Mouse (Mus musculus) telencephalon, adult 2 months (tissue): Measurements from ENCODE around the gene Retnlb.
A peak's percentile ranks its signal among the peaks of the same experiment; 100 is the strongest.
"Not testable (repeated sequence)": the region's sequence is repeated elsewhere in the genome, so short reads cannot be mapped to it uniquely, and the experiment has no call there.

Experiments used
- DNase-seq: peaks from one replicate; pipeline ENCODE4 v3.0.0-alpha.2; 2011; ENCODE audit warnings: low read depth, low spot score

The Retnlb gene

GRCm38 (mm10) chr16:48816695-48817094, at the start of gene Retnlb:
Gene Retnlb, plus strand, starts transcription at chr16:48816856.
- no peak for DNase-seq

DNA sequence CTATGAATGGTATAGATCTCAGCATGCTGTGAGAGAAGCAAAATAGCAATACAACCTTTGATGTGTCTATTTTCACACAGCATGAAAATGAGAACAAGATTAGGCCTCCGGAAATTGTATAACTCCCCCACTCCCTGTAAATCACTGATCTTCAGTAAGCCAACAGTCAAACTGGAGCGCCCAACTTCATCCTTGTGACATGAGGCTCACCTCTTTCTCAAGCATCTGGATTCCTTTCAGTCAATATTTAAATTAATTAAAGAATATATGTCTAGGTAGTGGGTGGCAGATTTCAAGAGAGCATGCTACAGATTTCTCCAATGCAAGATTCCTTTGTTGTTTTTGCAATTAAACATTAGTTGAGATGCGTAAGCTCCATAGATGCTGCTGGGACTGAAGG, 47.5 kb upstream of the Retnlb start:
- DNase-seq, result no peak

DNA sequence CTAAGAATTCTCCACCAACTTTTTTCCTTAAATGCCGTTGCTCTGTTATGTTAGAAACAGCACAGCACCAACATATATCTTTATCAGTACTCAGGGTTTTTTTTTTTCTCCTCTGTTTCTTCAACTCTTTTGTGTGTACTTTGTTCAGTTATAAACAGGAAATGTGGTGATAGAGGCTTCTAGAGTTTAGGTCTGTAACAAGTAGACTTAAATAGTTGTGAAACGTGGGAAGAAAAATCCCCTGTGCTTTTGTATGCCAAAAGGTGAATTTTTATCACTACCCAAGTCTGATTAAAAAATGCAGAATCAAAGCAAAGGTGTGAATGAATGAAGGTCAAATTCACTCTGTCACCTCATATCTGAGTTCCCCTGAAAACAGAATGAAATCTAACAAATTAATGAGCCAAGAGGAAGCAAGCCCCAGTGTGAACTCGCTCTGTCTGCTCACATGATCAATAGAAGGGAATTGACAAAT, 44.6 kb upstream of the Retnlb start, which contains the start of gene Trat1:
Gene Trat1, minus strand, starts transcription at position 51 of the 475 bp plus-strand sequence.
- DNase-seq, result no peak

- DNase-seq, result no peak
These were observed 39.4 kb upstream of the Retnlb start for GRCm38 (mm10) chr16:48777254-48777653.

GRCm38 (mm10) chr16:48786258-48786657, 30.4 kb upstream of the Retnlb start:
- DNase-seq, result no peak

DNA sequence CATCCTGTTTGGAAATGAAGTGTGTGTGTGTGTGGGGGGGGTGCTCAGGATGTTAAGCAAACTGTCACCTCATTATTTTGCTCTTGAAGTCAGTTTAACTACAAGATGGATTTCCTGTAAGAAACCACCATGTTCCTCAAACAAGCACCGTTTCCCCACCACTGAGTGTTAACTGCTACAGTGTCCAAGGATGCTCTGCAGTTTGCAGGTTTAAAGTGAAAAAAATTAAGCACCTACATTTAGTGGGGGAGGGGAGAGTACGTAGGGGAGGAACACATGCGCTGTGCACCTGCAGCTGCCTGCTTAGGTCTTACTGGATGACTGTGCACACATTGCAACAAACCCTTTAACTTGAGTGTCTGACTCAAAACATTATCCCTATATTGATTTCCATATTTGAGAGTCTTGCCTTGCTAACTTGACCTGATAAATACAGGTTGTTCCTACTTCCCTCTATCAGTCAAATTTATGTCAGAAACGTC, 27.9 kb upstream of the Retnlb start:
- no peak for DNase-seq

- no peak for DNase-seq
These were observed 18.4 kb upstream of the Retnlb start for GRCm38 (mm10) chr16:48798285-48798684.

DNA sequence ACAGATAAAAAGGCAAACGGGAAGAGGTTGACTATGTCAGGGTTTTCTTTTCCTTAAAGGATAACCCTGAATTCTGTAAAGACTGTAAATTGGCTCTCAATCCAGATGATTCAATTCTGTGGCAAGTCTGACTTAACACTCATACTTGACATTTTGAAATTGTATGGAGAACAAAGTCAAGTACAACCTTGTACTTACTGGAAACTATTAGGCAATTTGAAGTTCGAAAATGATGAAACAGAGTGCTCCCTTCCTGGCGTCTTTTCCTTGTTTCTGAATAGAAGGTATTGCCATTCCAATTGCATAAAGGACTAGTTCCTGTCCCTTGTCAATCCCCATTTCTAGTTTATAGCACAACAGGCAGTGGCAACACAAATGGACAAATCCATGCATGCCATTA, 17.2 kb upstream of the Retnlb start:
- no peak for DNase-seq

- DNase-seq, result no peak
These were observed 15.8 kb upstream of the Retnlb start for GRCm38 (mm10) chr16:48800906-48801305.

DNA sequence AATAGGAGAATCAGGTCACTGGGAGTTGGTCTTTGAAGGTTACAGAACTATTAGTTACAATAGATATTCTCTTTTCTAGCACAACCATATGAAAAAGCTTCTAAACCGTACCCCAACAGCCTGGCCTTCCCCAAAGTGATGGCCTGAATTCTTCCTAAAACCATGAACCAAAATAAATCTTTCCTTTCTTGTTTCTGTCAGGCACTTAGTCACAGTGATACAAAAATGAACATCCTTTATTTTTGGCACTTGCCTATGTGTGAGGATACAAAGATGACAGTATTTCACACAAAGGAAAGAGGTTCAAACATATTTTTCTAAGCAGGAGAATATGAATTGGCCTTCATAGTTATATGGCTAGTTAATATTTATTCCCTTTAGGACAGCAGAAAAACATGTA, 11.2 kb upstream of the Retnlb start:
- peak; percentile 46 for DNase-seq

DNA sequence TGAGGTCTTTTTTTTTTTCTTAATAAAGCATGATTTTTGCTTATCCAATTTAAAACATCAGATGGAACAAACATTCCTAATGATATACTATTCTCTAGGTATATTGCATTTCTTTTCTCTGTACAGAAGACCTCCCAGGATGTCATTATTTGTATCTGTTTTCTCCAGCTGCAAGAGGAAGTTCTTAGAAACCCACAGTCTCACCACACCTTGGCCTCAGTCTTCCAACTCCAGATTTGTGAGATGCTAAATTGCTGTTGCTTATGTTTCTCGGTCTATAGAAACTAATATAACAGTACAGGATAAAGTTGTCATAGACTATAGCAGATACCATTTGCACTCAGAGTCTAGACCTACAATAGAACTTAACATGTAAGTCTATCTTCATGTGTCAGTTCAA, 10.1 kb upstream of the Retnlb start:
- no peak for DNase-seq

DNA sequence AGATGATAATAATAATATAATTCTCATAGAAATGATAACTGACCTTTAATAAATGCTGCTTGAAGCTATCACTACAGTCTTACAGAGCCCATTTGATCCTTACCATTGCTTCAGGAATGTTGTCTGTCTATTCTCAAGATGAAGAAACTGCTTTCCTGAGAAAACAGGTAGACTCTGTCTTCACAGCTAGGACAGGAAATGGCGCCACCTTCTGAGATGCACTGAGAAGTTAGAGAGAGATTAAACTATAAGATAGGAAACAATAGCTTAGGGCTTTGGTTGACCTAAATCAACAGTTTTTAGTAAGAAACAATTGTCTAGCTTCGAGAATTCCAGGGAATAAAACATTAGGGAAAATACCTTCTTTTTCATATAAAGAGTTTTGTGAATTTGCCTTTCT, 7.3 kb upstream of the Retnlb start:
- no peak for DNase-seq

- no peak for DNase-seq
These were observed 4.7 kb upstream of the Retnlb start for GRCm38 (mm10) chr16:48811881-48812436.

DNA sequence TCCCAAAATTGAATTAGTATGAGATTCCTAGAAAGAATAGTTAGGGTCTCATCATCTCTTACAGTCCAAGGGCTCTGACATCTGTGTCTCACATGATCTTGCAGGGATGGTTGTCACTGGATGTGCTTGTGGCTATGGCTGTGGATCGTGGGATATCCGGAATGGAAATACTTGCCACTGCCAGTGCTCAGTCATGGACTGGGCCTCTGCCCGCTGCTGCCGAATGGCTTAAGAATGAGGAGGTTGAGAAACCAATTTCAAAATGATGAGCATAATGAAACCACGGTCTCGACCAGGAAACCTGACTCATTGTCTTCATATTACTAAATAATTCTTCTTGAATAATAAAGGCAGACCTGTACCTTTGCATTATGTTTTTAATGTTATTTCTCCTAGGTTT, 1.9 kb downstream of the Retnlb start:
- no peak for DNase-seq

DNA sequence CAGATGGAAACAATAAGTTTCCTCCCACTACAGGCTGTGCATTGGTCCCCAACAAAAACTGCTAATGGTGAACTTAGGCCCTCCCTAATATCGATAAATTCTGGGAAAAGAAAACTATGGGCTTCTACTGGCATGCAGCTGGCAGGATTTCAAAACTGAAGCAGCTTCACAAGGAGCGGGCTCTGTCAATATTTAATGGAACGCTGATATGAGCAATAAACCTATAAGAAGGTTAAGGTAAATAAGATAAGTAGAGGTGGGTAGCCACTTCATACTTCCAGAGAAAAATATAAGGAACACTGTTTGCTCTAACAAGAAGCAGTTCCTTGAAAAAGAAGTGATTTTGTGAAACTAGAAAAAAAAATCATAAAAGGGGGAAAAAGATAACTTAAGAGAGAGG, 9.8 kb downstream of the Retnlb start:
- no peak for DNase-seq

DNA sequence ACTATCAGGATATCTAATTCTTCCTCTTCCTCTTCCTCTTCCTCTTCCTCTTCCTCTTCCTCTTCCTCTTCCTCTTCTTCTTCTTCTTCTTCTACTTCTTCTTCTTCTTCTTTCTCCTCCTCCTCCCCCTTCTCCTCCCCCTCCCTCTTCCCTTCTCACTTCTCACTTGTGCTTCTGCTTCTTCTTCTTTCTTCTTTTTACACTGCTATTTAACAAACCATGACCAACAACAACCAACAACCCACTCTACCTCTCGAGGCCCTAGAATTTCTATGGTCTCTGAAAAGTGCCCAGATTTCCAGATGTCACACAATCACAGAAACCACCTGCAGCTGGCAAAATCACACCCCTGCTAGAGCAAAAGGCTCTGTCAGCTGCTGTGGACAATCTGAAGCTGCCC, 11.0 kb downstream of the Retnlb start:
- no peak for DNase-seq

DNA sequence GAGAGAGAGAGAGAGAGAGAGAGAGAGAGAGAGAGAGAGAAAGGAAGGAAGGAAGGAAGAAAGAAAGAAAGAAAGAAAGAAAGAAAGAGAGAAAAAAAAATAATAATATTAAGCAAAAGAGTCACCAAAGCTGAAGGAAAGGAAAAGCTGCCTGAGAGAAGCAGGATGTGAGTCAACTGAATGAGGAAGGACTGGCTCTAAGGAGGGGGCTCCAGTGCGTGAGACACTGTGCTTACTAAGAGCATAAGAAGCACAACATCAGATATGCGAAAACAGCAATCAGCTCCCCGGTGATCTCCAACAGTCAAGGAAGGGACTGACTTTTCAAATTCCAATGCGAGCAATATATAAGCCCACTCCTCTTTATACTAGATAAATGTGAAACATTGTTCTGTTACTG, 12.4 kb downstream of the Retnlb start:
- no peak for DNase-seq

- no peak for DNase-seq
These were observed 15.4 kb downstream of the Retnlb start for GRCm38 (mm10) chr16:48832055-48832454.

GRCm38 (mm10) chr16:48833626-48834025, 17.0 kb downstream of the Retnlb start:
- not testable (repeated sequence) for DNase-seq

DNA sequence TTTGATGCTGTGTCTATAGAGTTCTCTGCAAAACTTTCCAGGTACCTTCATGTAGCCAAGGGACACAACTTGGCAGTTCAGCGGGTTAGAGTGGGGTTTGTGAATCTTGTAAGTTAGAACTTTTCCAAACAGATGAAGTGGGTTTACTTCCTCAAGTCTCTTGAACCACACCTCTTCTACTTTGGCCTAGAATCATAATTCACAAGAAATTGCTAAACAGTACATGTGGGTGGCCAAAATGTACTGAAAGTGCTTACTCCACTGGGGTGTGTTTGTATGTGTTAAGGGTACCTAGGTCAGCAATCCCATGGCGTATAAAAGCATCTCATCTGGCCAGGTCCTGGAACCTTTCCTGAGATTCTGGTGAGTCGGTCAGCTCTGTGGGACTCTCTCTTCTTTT, 25.6 kb downstream of the Retnlb start, which contains the start of gene Retnla:
Gene Retnla, plus strand, starts transcription at position 286 of the 400 bp plus-strand sequence.
- no peak for DNase-seq

- DNase-seq, result no peak
These were observed 27.2 kb downstream of the Retnlb start for GRCm38 (mm10) chr16:48843671-48844386.

GRCm38 (mm10) chr16:48865004-48865403, 48.3 kb downstream of the Retnlb start:
- not testable (repeated sequence) for DNase-seq

- DNase-seq, result no peak
These were observed 51.0 kb downstream of the Retnlb start for GRCm38 (mm10) chr16:48867690-48868089.
